Mouse (Mus musculus) embryonic fibroblast, embryonic 13.5 days (primary cell): ENCODE results near the gene Trim32.

ENCODE experiments used
- CTCF ChIP-seq: IDR thresholded peaks from 2 replicates; pipeline ENCODE4 v1.5.1; 2011; ENCODE audit warnings: mild to moderate bottlenecking, control low read depth, low read length, moderate library complexity, borderline replicate concordance; ENCODE audit not compliant: insufficient read depth
- POLR2A ChIP-seq: IDR thresholded peaks from 2 replicates; pipeline ENCODE4 v1.6.1; 2011; ENCODE audit warnings: low read depth, mild to moderate bottlenecking, control low read depth, low read length, moderate library complexity

GRCm38 (mm10) chr4:65642611-65643010, 37.8 kb downstream of the Trim32 start:
- TF ChIP-seq CTCF: no peak
- TF ChIP-seq POLR2A: no peak
